Mouse (Mus musculus) embryonic facial prominence, embryonic 11.5 days (tissue): Measurements from ENCODE around the gene Snrpg. TPM values are rescaled to one million over a fixed set of nuclear protein-coding genes. Genes with fewer than 3 reads are reported as not detected.

Experiments used
- ATAC-seq: fragments of 200-750 bp; cut with Nextera tagmentation; replicated peaks from 2 replicates; pipeline ENCODE4 v1.8.0; 2017; ENCODE audit warnings: low read depth; ENCODE audit not compliant: insufficient number of reproducible peaks, low FRiP score, low TSS enrichment
- DNase-seq: peaks from one replicate; pipeline ENCODE4 v3.0.0-alpha.2; 2015; ENCODE audit warnings: low spot score
- H3K27ac ChIP-seq: fragments of 300-500 bp; sonication (generic); replicated peaks from 2 replicates; pipeline ENCODE4 v1.5.1; 2014; ENCODE audit warnings: mild to moderate bottlenecking, low read depth, low read length, control low read depth
- H3K27me3 ChIP-seq: fragments of 300-500 bp; sonication (generic); 2 replicates; pipeline ENCODE4 v1.6.1; 2014; ENCODE audit warnings: mild to moderate bottlenecking, low read length, moderate library complexity, mixed read lengths; ENCODE audit not compliant: control insufficient read depth, insufficient read depth
- H3K36me3 ChIP-seq: fragments of 300-500 bp; sonication (generic); replicated peaks from 2 replicates; pipeline ENCODE4 v1.6.1; 2014; ENCODE audit warnings: low read depth, mild to moderate bottlenecking, low read length, moderate library complexity, mixed read lengths; ENCODE audit not compliant: control insufficient read depth, insufficient read depth
- H3K4me1 ChIP-seq: fragments of 300-500 bp; sonication (generic); 2 replicates; pipeline ENCODE4 v1.6.1; 2014; ENCODE audit warnings: low read length, mixed read lengths; ENCODE audit not compliant: control insufficient read depth, insufficient read depth
- H3K4me2 ChIP-seq: fragments of 300-500 bp; sonication (generic); 2 replicates; pipeline ENCODE4 v1.6.1; 2014; ENCODE audit warnings: low read depth, mild to moderate bottlenecking, control low read depth, low read length, moderate library complexity
- H3K4me3 ChIP-seq: fragments of 300-500 bp; sonication (generic); 2 replicates; pipeline ENCODE4 v1.5.1; 2014; ENCODE audit warnings: low read depth, low read length, control low read depth
- H3K9ac ChIP-seq: fragments of 300-500 bp; sonication (generic); replicated peaks from 2 replicates; pipeline ENCODE4 v1.6.1; 2014; ENCODE audit warnings: mild to moderate bottlenecking, control low read depth, low read length
- H3K9me3 ChIP-seq: fragments of 300-500 bp; sonication (generic); replicated peaks from 2 replicates; pipeline ENCODE4 v1.6.1; 2016; ENCODE audit warnings: mild to moderate bottlenecking, low read length, inconsistent platforms, mixed read lengths; ENCODE audit not compliant: control insufficient read depth
- WGBS: fragments of 180-500 bp; shearing (Covaris S2); extraction: QIAGEN DNeasy Blood & Tissue Kit; methylation state at CpG from one replicate; pipeline ENCODE4 v1.1.7; 2014; 5-methylcytosine and 5-hydroxymethylcytosine counted together
- polyA plus RNA-seq: library from polyadenylated mRNA; unstranded; fragments of >200 nt; fragmentation: Nextera tagmentation; extraction: Ambion mirVana; gene quantifications from 2 replicates; pipeline ENCODE4 v1.2.1, GENCODE M21; 2014

Gene Snrpg
- polyA plus RNA-seq, 1 experiment from 2014 or later = 760 TPM

DNA sequence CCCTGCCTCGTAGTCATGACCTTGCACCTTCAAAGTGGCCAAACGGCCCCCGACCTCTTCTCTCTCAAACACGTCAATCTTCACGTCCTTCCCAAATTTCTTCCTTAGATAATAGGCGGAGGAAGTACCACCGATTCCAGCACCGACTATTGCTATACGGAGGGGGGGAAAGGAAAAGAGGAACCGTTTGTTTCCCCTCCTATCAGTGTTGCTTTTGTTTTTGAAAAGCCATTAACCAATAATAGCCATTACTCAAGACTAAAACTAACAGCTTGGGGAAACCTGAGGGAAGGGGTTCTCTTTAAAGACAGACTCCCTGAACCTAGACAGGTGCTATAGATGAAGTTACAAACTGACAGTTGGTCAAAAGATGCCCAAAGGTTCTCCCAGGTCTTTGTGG lies 24.9 kb downstream of the Snrpg start:
- no peak for DNase-seq
- Histone ChIP-seq H3K36me3 (peaks cover 8% of the 10 kb centered on the region), H3K27me3 (no peaks in the 10 kb centered on the region), H3K27ac (no peak overlapping the region), H3K9me3 (no peaks in the 10 kb centered on the region), H3K9ac (peak overlapping the region; percentile 84), H3K4me1 (no peaks in the 10 kb centered on the region), H3K4me2 (peak overlapping the region; percentile 91), H3K4me3 (peak overlapping the region; percentile 94)
- ATAC-seq = 0 out of 2 replicates have a peak, but pooled peaks have one; percentile 1
- WGBS = 39% methylated on average over 10 of the region's 10 CpGs

DNA sequence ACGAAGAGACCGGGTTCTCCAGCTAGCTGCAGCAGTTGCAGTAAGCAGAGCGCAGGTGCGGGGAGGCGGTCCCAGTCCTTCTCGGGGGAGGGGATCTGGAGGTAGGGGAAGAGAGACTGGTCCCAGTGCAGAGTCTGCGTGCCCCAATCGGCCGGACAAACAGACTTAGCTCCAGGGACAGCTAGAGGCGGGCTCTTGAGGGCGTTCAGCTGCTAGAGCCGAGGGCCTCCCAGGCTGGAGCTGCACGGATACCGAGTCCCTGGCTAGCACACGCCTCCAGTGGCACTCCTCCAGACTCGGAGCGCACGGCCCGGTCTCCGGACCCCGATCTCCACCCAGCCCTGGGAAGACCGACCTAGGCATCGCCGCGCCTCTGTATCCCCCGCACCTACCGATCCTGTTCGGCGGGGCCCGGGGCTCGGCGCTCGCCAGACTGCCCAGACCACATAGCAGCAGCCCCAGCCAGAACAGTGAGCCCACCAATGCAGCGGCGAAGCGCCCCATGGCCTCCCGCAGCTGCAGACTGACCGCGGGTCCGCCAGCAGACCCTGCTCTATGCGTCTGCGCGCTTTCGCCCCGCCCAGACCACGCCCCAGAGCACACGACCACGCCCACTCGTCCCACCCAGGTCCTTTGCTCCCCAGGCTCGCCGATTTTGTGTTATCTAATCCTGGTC lies 25.6 kb downstream of the Snrpg start, which contains the start of gene Pcyox1:
Gene Pcyox1, minus strand, starts transcription at position 574 of the 676 bp plus-strand sequence.
- WGBS = under 1% methylated on average over 47 of the region's 51 CpGs
- Histone ChIP-seq H3K27me3 (no peaks in the 10 kb centered on the region), H3K4me3 (peak within 1 kb of the TSS; percentile 94), H3K4me1 (no peaks in the 10 kb centered on the region), H3K27ac (peak within 1 kb of the TSS; percentile 83), H3K36me3 (peaks cover 3% of the 10 kb centered on the region), H3K4me2 (peak within 1 kb of the TSS; percentile 91), H3K9ac (peak within 1 kb of the TSS; percentile 84), H3K9me3 (no peaks in the 10 kb centered on the region)
- peak; percentile 91 for ATAC-seq
- peak; percentile 93 for DNase-seq

DNA sequence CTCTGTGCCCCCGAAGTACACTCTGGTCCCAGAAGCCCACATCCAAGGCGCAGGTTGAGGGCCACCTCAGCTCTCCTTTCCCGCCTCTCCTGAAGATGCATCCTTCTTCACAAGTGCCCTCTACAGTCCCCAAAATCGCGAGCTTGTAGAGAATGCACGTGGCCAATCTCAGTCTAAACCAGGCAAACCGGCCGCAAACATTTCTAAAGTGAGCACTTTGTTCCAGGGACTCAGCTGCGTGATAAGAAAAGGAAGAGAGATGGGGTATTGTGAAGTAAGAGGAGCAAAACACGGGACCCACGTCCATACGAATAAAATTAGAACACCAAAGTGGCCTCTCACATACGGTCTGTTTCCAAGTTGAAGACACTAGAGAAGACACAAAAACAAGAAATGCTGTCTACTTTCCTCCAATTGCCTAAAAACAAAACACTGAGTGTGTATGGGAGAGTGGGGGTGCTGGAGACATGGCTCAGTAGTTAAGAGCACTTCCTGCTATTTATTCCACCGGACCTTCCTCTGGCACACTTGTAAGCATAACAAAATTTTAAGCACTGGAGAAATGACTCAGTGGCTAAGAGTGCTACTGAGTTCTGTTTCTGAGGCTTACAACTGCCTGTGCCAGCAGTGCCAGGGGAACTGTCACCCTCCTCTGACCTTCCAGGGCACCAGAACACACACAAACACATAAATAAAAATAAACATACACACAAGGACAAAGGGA lies 26.3 kb downstream of the Snrpg start:
- peak overlapping the region; percentile 91 for H3K4me2 ChIP-seq
- no peaks in the 10 kb centered on the region for H3K9me3 ChIP-seq
- no peak overlapping the region for H3K27ac ChIP-seq
- H3K9ac ChIP-seq = peak overlapping the region; percentile 84
- ATAC-seq (no peak; the same call in 1 of the 2 replicates), DNase-seq (no peak)
- WGBS = 8% methylated on average over 14 of the region's 14 CpGs
- H3K4me3 ChIP-seq = peak overlapping the region; percentile 94
- H3K36me3 ChIP-seq = no peaks in the 10 kb centered on the region; the same call in 1 of the 2 replicates
- no peaks in the 10 kb centered on the region for H3K4me1 ChIP-seq
- no peaks in the 10 kb centered on the region for H3K27me3 ChIP-seq

DNA sequence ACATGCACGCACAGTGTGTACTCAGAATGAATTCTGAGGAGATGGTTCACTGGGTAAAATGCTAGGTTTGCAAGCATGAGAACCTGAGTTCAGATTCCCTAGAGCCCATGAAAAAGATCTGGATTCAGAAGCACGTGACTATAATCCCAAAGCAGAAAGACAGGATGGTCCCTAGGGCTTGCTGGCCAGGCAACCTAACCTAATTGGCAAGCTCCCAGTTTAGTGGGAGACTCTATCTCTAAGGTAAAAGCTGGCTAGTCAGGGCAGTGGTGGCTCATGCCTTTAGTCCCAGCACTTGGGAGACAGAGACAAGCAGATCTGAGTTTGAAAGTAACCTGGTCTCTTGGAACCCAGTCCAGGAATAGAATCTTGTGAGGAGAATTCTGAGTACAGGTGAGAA lies 27.9 kb downstream of the Snrpg start:
- ATAC-seq = no peak
- WGBS = 68% methylated on average over 2 of the region's 2 CpGs
- H3K4me3 ChIP-seq = no peak overlapping the region

DNA sequence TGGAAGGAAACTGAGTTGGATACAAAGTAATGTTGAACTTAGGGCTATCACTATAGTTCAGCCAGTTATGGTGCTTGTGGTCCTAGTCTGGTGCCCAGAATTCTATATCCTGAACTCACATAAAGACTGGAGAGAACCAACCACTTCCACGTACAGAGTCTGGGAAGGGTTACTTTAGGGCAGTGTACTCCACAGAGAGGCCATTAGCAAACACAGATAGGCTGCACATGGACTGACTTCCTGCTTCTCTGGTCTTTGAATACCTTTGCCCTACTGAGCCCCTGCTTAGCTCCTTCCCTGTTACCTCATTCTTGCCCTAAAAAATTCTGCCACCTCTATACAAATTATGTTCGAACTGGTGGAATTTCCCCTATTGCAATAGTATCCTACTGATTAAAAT lies 28.9 kb downstream of the Snrpg start:
- H3K4me2 ChIP-seq = no peak overlapping the region
- H3K4me1 ChIP-seq = no peaks in the 10 kb centered on the region
- DNase-seq (no peak), ATAC-seq (no peak)
- H3K9me3 ChIP-seq = no peaks in the 10 kb centered on the region
- WGBS = 78% methylated on average over 2 of the region's 2 CpGs
- no peak overlapping the region for H3K9ac ChIP-seq
- H3K27me3 ChIP-seq = no peaks in the 10 kb centered on the region
- H3K4me3 ChIP-seq = no peak overlapping the region
- H3K27ac ChIP-seq = no peak overlapping the region
- H3K36me3 ChIP-seq = no peaks in the 10 kb centered on the region

More for the DNA sequence above, 27.9 kb downstream of the Snrpg start:
- no peaks in the 10 kb centered on the region for H3K27me3 ChIP-seq
- H3K4me1 ChIP-seq = no peaks in the 10 kb centered on the region
- no peaks in the 10 kb centered on the region for H3K36me3 ChIP-seq
- H3K4me2 ChIP-seq = no peak overlapping the region
- H3K9ac ChIP-seq = no peak overlapping the region
- no peak overlapping the region for H3K27ac ChIP-seq
- H3K9me3 ChIP-seq = no peaks in the 10 kb centered on the region
- DNase-seq = no peak

DNA sequence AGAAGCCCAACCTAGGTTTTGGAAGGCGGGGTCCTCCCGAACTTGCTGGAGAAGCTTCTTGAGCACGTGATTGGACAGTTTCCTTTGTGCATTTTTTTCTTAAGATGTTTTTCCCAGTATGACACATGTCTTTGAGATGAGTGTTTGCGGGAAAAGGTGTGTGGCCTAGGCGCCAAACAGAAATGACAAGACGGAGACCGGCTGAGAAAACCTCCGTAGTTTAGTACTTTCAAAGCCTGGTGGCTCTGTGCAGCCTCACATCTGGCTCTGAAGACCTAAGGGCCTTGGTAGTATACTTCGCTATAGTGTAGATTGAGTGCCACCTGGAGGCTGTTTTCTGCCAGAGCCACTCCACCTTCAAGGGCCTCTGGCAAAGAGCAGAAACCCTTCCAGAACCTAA lies 29.9 kb downstream of the Snrpg start:
- ATAC-seq (no peak), DNase-seq (peak; percentile 85)
- peak overlapping the region; percentile 30 for H3K4me2 ChIP-seq
- 8% methylated on average over 9 of the region's 9 CpGs for WGBS
- no peak overlapping the region for H3K4me3 ChIP-seq
- no peaks in the 10 kb centered on the region for H3K36me3 ChIP-seq
- no peaks in the 10 kb centered on the region for H3K9me3 ChIP-seq
- H3K9ac ChIP-seq = no peak overlapping the region; the same call in 1 of the 2 replicates
- no peak overlapping the region for H3K27ac ChIP-seq
- H3K27me3 ChIP-seq = no peaks in the 10 kb centered on the region
- H3K4me1 ChIP-seq = no peaks in the 10 kb centered on the region

DNA sequence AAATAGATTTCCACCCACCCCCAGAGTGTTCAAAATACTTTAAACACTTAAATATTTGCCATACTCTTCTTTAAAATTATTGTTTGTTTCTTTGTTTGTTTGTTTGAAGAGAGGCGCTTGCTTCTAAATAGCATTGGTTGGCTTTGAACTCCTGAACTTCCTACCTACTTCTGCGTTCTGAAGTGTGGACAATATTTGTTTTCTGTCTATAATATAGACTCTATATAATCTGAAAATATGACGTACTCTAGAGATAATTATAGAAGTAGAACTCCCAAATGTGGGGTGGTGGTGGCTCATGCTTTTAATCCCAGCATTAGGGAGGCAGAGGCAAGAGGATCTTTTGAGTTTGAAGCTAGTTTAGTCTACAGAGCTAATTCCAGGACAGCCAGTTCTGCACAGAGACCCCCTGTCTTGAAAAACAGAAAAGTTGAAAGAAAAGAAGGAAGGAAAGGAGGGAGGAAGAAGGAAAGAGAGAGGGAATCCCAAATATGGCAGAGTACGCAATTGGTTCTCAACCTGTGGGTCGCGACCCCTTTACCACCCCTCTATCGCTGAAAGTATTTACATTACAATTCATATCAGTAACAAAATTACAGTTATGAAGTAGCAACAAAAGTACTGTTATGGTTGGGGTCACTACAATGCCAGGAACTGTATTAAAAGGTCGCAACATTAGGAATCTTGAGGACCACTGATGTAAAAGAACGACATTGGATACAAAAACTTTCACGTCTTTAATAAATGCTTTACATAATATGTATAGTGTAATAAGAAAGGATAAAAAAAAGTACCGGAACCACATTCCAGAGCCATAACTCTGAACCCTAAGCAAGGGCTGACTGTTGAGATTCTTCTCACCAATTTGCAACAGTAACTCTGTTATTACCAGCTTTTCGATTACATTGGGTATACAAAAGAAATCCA lies 31.8 kb downstream of the Snrpg start:
- DNase-seq = peak; percentile 42
- 38% methylated on average over 12 of the region's 12 CpGs for WGBS

More for the DNA sequence above, 31.8 kb downstream of the Snrpg start:
- Histone ChIP-seq H3K9me3 (no peaks in the 10 kb centered on the region), H3K9ac (no peak overlapping the region), H3K27me3 (no peaks in the 10 kb centered on the region), H3K4me3 (peak overlapping the region; percentile 21), H3K4me1 (no peaks in the 10 kb centered on the region), H3K36me3 (no peaks in the 10 kb centered on the region), H3K4me2 (no peak overlapping the region), H3K27ac (no peak overlapping the region)
- no peak for ATAC-seq
